Mouse (Mus musculus): ENCODE data around the gene Fancc. TPM values are rescaled to one million over a fixed set of nuclear protein-coding genes. Genes with fewer than 3 reads are reported as not detected.

Fancc gene
- polyA plus RNA-seq, 1 experiment from 2014 or later: 9.3 TPM

DNA sequence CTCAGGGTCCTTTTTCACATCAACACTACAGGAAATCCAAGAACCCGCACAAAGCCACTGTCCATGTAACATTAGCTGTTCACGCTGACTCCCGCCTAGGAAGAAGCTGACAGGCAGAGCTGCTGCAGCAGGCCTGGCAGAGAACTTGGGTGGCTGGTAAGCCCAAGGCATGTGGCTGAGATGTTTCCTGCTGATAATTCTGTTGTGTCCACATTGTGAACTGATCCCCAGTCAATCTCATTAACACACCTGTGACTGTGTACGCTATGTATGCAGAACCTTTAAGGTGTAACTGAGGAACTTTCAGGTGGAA lies 182.5 kb downstream of the Fancc start:
- H3K27ac ChIP-seq (replicated peaks): no peak overlapping the region
- no peaks in the 10 kb centered on the region for H3K27me3 ChIP-seq (ENCODE audit: control insufficient read depth, insufficient read depth, low read length)
- H3K4me1 ChIP-seq (replicated peaks; ENCODE audit: control insufficient read depth, insufficient read depth): no peaks in the 10 kb centered on the region
- DNase-seq (ENCODE audit: low spot score) (no peak), ATAC-seq (ENCODE audit: low FRiP score, low TSS enrichment) (no peak)
- H3K9ac ChIP-seq (ENCODE audit: low read length): no peak overlapping the region
- H3K9me3 ChIP-seq (ENCODE audit: control insufficient read depth, low read length): no peaks in the 10 kb centered on the region
- no peaks in the 10 kb centered on the region for H3K36me3 ChIP-seq (ENCODE audit: control insufficient read depth, insufficient read depth, low read length)
- WGBS: 62% methylated on average over 4 of the region's 4 CpGs
- H3K4me3 ChIP-seq (ENCODE audit: low read depth, low read length): no peak overlapping the region
- H3K4me2 ChIP-seq (replicated peaks; ENCODE audit: low read depth): no peak overlapping the region
- TF ChIP-seq CTCF (IDR thresholded peaks at IDR 0.05; ENCODE audit: low read depth) (no peak), EP300 (optimal IDR thresholded peaks at IDR 0.05) (no peak)

GRCm38 (mm10) chr13:63313748-63314607 lies 183.1 kb downstream of the Fancc start:
- WGBS: 73% methylated on average over 12 of the region's 12 CpGs
- H3K9ac ChIP-seq (ENCODE audit: low read length): no peak overlapping the region
- DNase-seq (ENCODE audit: low spot score) (no peak), ATAC-seq (ENCODE audit: low FRiP score, low TSS enrichment) (no peak)
- H3K27me3 ChIP-seq (ENCODE audit: control insufficient read depth, insufficient read depth, low read length): no peaks in the 10 kb centered on the region
- H3K36me3 ChIP-seq (ENCODE audit: control insufficient read depth, insufficient read depth, low read length): no peaks in the 10 kb centered on the region
- H3K27ac ChIP-seq (replicated peaks): 0 out of 2 replicates have a peak overlapping the region, but pooled peaks have one; percentile 18
- H3K4me1 ChIP-seq (replicated peaks; ENCODE audit: control insufficient read depth, insufficient read depth): no peaks in the 10 kb centered on the region
- no peak overlapping the region for H3K4me2 ChIP-seq (replicated peaks; ENCODE audit: low read depth)
- no peak for TF ChIP-seq EP300 (optimal IDR thresholded peaks at IDR 0.05)
- TF ChIP-seq CTCF (IDR thresholded peaks at IDR 0.05; ENCODE audit: low read depth): no peak
- no peak overlapping the region for H3K4me3 ChIP-seq (ENCODE audit: low read depth, low read length)
- H3K9me3 ChIP-seq (ENCODE audit: control insufficient read depth, low read length): no peaks in the 10 kb centered on the region

DNA sequence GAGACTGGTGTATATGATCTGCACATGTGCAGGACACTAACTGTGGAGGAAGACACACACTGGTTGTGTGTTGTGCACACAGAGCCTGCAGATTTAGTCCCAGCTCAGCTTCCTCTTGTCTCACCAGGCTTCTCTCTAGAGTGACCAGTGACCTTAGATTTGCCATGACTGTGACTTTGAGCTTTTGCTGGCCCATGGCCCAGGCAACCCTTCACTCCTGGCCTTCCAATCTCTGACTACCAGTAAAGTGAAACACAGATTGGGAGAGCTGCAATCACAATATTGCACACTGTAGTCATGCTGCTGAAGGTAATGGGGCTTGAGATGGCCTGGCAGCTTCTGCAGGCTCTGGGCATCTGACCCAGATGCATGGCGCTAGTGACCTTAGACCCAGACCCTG lies 183.8 kb downstream of the Fancc start:
- H3K4me3 ChIP-seq (ENCODE audit: low read depth, low read length): no peak overlapping the region
- H3K27ac ChIP-seq (replicated peaks): no peak overlapping the region
- no peaks in the 10 kb centered on the region for H3K4me1 ChIP-seq (replicated peaks; ENCODE audit: control insufficient read depth, insufficient read depth)
- DNase-seq (ENCODE audit: low spot score) (no peak), ATAC-seq (ENCODE audit: low FRiP score, low TSS enrichment) (no peak)
- no peak overlapping the region for H3K4me2 ChIP-seq (replicated peaks; ENCODE audit: low read depth)
- TF ChIP-seq CTCF (IDR thresholded peaks at IDR 0.05; ENCODE audit: low read depth) (no peak), EP300 (optimal IDR thresholded peaks at IDR 0.05) (no peak)
- H3K27me3 ChIP-seq (ENCODE audit: control insufficient read depth, insufficient read depth, low read length): no peaks in the 10 kb centered on the region
- H3K36me3 ChIP-seq (ENCODE audit: control insufficient read depth, insufficient read depth, low read length): no peaks in the 10 kb centered on the region
- no peaks in the 10 kb centered on the region for H3K9me3 ChIP-seq (ENCODE audit: control insufficient read depth, low read length)
- H3K9ac ChIP-seq (ENCODE audit: low read length): no peak overlapping the region
- 88% methylated on average over 1 of the region's 1 CpGs for WGBS

DNA sequence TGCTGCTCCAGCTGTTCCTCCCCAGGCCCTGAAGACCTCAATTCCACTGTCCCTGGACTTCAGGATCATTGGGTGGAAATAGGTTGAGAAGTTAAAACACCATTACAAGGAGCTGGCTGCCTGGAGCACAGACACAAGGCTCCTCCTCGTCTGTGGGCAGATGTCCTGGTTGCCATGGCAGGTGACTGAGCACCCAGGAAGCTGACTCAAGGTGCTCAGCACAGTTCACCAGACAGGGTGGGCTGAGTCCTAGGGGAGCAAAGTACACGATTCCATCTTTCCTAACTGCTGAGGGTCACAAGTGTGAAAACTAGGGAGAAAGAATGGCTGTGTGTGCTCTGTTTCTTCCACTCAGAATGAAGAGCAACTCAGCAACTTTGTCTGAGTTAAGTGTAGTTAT lies 185.9 kb downstream of the Fancc start:
- no peaks in the 10 kb centered on the region; the same call in 1 of the 2 replicates for H3K36me3 ChIP-seq (ENCODE audit: control insufficient read depth, insufficient read depth, low read length)
- 54% methylated on average over 2 of the region's 2 CpGs for WGBS
- TF ChIP-seq EP300 (optimal IDR thresholded peaks at IDR 0.05): no peak
- TF ChIP-seq CTCF (IDR thresholded peaks at IDR 0.05; ENCODE audit: low read depth): no peak
- no peak overlapping the region for H3K9ac ChIP-seq (ENCODE audit: low read length)
- no peak overlapping the region for H3K27ac ChIP-seq (replicated peaks)
- no peaks in the 10 kb centered on the region for H3K27me3 ChIP-seq (ENCODE audit: control insufficient read depth, insufficient read depth, low read length)
- H3K4me3 ChIP-seq (ENCODE audit: low read depth, low read length): no peak overlapping the region
- no peak overlapping the region for H3K4me2 ChIP-seq (replicated peaks; ENCODE audit: low read depth)
- DNase-seq (ENCODE audit: low spot score) (no peak), ATAC-seq (ENCODE audit: low FRiP score, low TSS enrichment) (no peak)
- H3K4me1 ChIP-seq (replicated peaks; ENCODE audit: control insufficient read depth, insufficient read depth): no peaks in the 10 kb centered on the region
- no peaks in the 10 kb centered on the region for H3K9me3 ChIP-seq (ENCODE audit: control insufficient read depth, low read length)

- no peak for DNase-seq (ENCODE audit: low spot score)
- Histone ChIP-seq H3K4me2 (replicated peaks; ENCODE audit: low read depth) (no peak overlapping the region), H3K27ac (replicated peaks) (no peak overlapping the region), H3K9me3 (ENCODE audit: control insufficient read depth, low read length) (no peaks in the 10 kb centered on the region), H3K27me3 (ENCODE audit: control insufficient read depth, insufficient read depth, low read length) (no peaks in the 10 kb centered on the region), H3K4me3 (ENCODE audit: low read depth, low read length) (no peak overlapping the region), H3K36me3 (ENCODE audit: control insufficient read depth, insufficient read depth, low read length) (no peaks in the 10 kb centered on the region; the same call in 1 of the 2 replicates), H3K9ac (ENCODE audit: low read length) (no peak overlapping the region), H3K4me1 (replicated peaks; ENCODE audit: control insufficient read depth, insufficient read depth) (peaks cover 4% of the 10 kb centered on the region; the same call in 1 of the 2 replicates)
- no peak for ATAC-seq (ENCODE audit: low FRiP score, low TSS enrichment)
- no peak for TF ChIP-seq EP300 (optimal IDR thresholded peaks at IDR 0.05)
- TF ChIP-seq CTCF (IDR thresholded peaks at IDR 0.05; ENCODE audit: low read depth): no peak
- WGBS: 85% methylated on average over 3 of the region's 3 CpGs
Measured at GRCm38 (mm10) chr13:63309563-63309962, 187.5 kb downstream of the Fancc start.

GRCm38 (mm10) chr13:63306768-63307167 lies 190.3 kb downstream of the Fancc start:
- H3K4me3 ChIP-seq (ENCODE audit: low read depth, low read length): no peak overlapping the region
- no peak overlapping the region for H3K27ac ChIP-seq (replicated peaks)
- no peak for ATAC-seq (ENCODE audit: low FRiP score, low TSS enrichment)
- H3K4me1 ChIP-seq (replicated peaks; ENCODE audit: control insufficient read depth, insufficient read depth): peaks cover 4% of the 10 kb centered on the region; the same call in 1 of the 2 replicates
- DNase-seq (ENCODE audit: low spot score): no peak
- H3K27me3 ChIP-seq (ENCODE audit: control insufficient read depth, insufficient read depth, low read length): no peaks in the 10 kb centered on the region
- H3K9ac ChIP-seq (ENCODE audit: low read length): no peak overlapping the region
- no peaks in the 10 kb centered on the region for H3K9me3 ChIP-seq (ENCODE audit: control insufficient read depth, low read length)
- H3K4me2 ChIP-seq (replicated peaks; ENCODE audit: low read depth): no peak overlapping the region
- TF ChIP-seq EP300 (optimal IDR thresholded peaks at IDR 0.05) (no peak), CTCF (IDR thresholded peaks at IDR 0.05; ENCODE audit: low read depth) (no peak)
- WGBS: 87% methylated on average over 5 of the region's 5 CpGs
- H3K36me3 ChIP-seq (ENCODE audit: control insufficient read depth, insufficient read depth, low read length): peaks cover 9% of the 10 kb centered on the region

All from stomach, postnatal 0 days (tissue).